Mouse (Mus musculus): ENCODE data around the gene Rabl2. TPM values are rescaled to one million over a fixed set of nuclear protein-coding genes. Genes with fewer than 3 reads are reported as not detected.

Rabl2 gene
- polyA plus RNA-seq, 1 experiment = 3.1 TPM

- Histone ChIP-seq H3K27me3 (ENCODE audit: control insufficient read depth, insufficient read depth, low read length) (no peaks in the 10 kb centered on the region), H3K4me1 (ENCODE audit: control insufficient read depth, insufficient read depth, insufficient read length, low read length) (no peaks in the 10 kb centered on the region), H3K4me3 (ENCODE audit: low read depth, low read length) (no peak overlapping the region), H3K36me3 (ENCODE audit: control insufficient read depth, insufficient read depth, low read length) (no peaks in the 10 kb centered on the region), H3K27ac (ENCODE audit: insufficient read depth, low read depth, low read length) (no peak overlapping the region)
- TF ChIP-seq POLR2A (IDR thresholded peaks at IDR 0.05; ENCODE audit: low read depth, low read length) (no peak), CTCF (IDR thresholded peaks at IDR 0.05; ENCODE audit: extremely low read depth, insufficient read length, insufficient replicate concordance, low read depth, low read length) (no peak)
- 69% methylated on average over 8 of the region's 8 CpGs for WGBS
Measured at GRCm38 (mm10) chr15:89572147-89572546, 19.6 kb downstream of the Rabl2 start.

- Histone ChIP-seq H3K27ac (ENCODE audit: insufficient read depth, low read depth, low read length) (no peak within 1 kb of the TSS), H3K36me3 (ENCODE audit: control insufficient read depth, insufficient read depth, low read length) (no peaks in the 10 kb centered on the region), H3K27me3 (ENCODE audit: control insufficient read depth, insufficient read depth, low read length) (no peaks in the 10 kb centered on the region), H3K4me3 (ENCODE audit: low read depth, low read length) (no peak within 1 kb of the TSS), H3K4me1 (ENCODE audit: control insufficient read depth, insufficient read depth, insufficient read length, low read length) (no peaks in the 10 kb centered on the region)
- WGBS = 85% methylated on average over 6 of the region's 6 CpGs
- TF ChIP-seq CTCF (IDR thresholded peaks at IDR 0.05; ENCODE audit: extremely low read depth, insufficient read length, insufficient replicate concordance, low read depth, low read length) = no peak
Measured at GRCm38 (mm10) chr15:89568114-89568513, 23.6 kb downstream of the Rabl2 start, which contains the start of gene Acr. TSS of gene Acr (plus strand) at chr15:89568326.

- TF ChIP-seq CTCF (IDR thresholded peaks at IDR 0.05; ENCODE audit: extremely low read depth, insufficient read length, insufficient replicate concordance, low read depth, low read length) (no peak), POLR2A (IDR thresholded peaks at IDR 0.05; ENCODE audit: low read depth, low read length) (no peak)
- no peak overlapping the region for H3K4me3 ChIP-seq (ENCODE audit: low read depth, low read length)
- no peaks in the 10 kb centered on the region for H3K36me3 ChIP-seq (ENCODE audit: control insufficient read depth, insufficient read depth, low read length)
- 49% methylated on average over 10 of the region's 10 CpGs for WGBS
- H3K27ac ChIP-seq (ENCODE audit: insufficient read depth, low read depth, low read length) = no peak overlapping the region
- peaks cover 3% of the 10 kb centered on the region; the same call in 1 of the 2 replicates for H3K27me3 ChIP-seq (ENCODE audit: control insufficient read depth, insufficient read depth, low read length)
- H3K4me1 ChIP-seq (ENCODE audit: control insufficient read depth, insufficient read depth, insufficient read length, low read length) = no peaks in the 10 kb centered on the region; the same call in 1 of the 2 replicates
Measured at GRCm38 (mm10) chr15:89559202-89559731, 32.5 kb downstream of the Rabl2 start.

GRCm38 (mm10) chr15:89557996-89558390 is 33.7 kb downstream of the Rabl2 start:
- WGBS = 24% methylated on average over 34 of the region's 34 CpGs
- Histone ChIP-seq H3K4me1 (ENCODE audit: control insufficient read depth, insufficient read depth, insufficient read length, low read length) (no peaks in the 10 kb centered on the region; the same call in 1 of the 2 replicates), H3K27me3 (ENCODE audit: control insufficient read depth, insufficient read depth, low read length) (peaks cover 3% of the 10 kb centered on the region; the same call in 1 of the 2 replicates), H3K36me3 (ENCODE audit: control insufficient read depth, insufficient read depth, low read length) (no peaks in the 10 kb centered on the region), H3K4me3 (ENCODE audit: low read depth, low read length) (no peak overlapping the region), H3K27ac (ENCODE audit: insufficient read depth, low read depth, low read length) (no peak overlapping the region)
- TF ChIP-seq CTCF (IDR thresholded peaks at IDR 0.05; ENCODE audit: extremely low read depth, insufficient read length, insufficient replicate concordance, low read depth, low read length) = no peak
- no peak for TF ChIP-seq POLR2A (IDR thresholded peaks at IDR 0.05; ENCODE audit: low read depth, low read length)

GRCm38 (mm10) chr15:89557179-89557995 is 34.3 kb downstream of the Rabl2 start:
- Histone ChIP-seq H3K4me1 (ENCODE audit: control insufficient read depth, insufficient read depth, insufficient read length, low read length) (no peaks in the 10 kb centered on the region; the same call in 1 of the 2 replicates), H3K4me3 (ENCODE audit: low read depth, low read length) (no peak overlapping the region), H3K36me3 (ENCODE audit: control insufficient read depth, insufficient read depth, low read length) (no peaks in the 10 kb centered on the region), H3K27ac (ENCODE audit: insufficient read depth, low read depth, low read length) (no peak overlapping the region), H3K27me3 (ENCODE audit: control insufficient read depth, insufficient read depth, low read length) (peaks cover 3% of the 10 kb centered on the region; the same call in 1 of the 2 replicates)
- 26% methylated on average over 40 of the region's 40 CpGs for WGBS
- TF ChIP-seq POLR2A (IDR thresholded peaks at IDR 0.05; ENCODE audit: low read depth, low read length) (no peak), CTCF (IDR thresholded peaks at IDR 0.05; ENCODE audit: extremely low read depth, insufficient read length, insufficient replicate concordance, low read depth, low read length) (no peak)

GRCm38 (mm10) chr15:89556401-89557178 is 35.1 kb downstream of the Rabl2 start:
- Histone ChIP-seq H3K36me3 (ENCODE audit: control insufficient read depth, insufficient read depth, low read length) (no peaks in the 10 kb centered on the region), H3K27ac (ENCODE audit: insufficient read depth, low read depth, low read length) (no peak overlapping the region), H3K4me1 (ENCODE audit: control insufficient read depth, insufficient read depth, insufficient read length, low read length) (no peaks in the 10 kb centered on the region; the same call in 1 of the 2 replicates), H3K27me3 (ENCODE audit: control insufficient read depth, insufficient read depth, low read length) (peaks cover 3% of the 10 kb centered on the region; the same call in 1 of the 2 replicates), H3K4me3 (ENCODE audit: low read depth, low read length) (no peak overlapping the region)
- no peak for TF ChIP-seq CTCF (IDR thresholded peaks at IDR 0.05; ENCODE audit: extremely low read depth, insufficient read length, insufficient replicate concordance, low read depth, low read length)
- no peak for TF ChIP-seq POLR2A (IDR thresholded peaks at IDR 0.05; ENCODE audit: low read depth, low read length)
- WGBS = 37% methylated on average over 23 of the region's 23 CpGs
